Mouse (Mus musculus) G1E (cell line): ENCODE measurements around the gene Ctps2.

Experiments
- CTCF ChIP-seq: IDR thresholded peaks from 2 replicates; pipeline ENCODE4 v1.5.1; 2012; ENCODE audit warnings: low read depth, low read length, inconsistent platforms, mixed read lengths
- GATA1 ChIP-seq: IDR thresholded peaks from 2 replicates; pipeline ENCODE4 v1.6.1; 2012; ENCODE audit warnings: borderline replicate concordance, low read length, inconsistent platforms, mixed read lengths
- GATA2 ChIP-seq: IDR thresholded peaks from 2 replicates; pipeline ENCODE4 v1.6.1; 2012; ENCODE audit warnings: low read depth, low read length, inconsistent platforms, borderline replicate concordance
- POLR2AphosphoS5 ChIP-seq: IDR thresholded peaks from 2 replicates; pipeline ENCODE4 v1.6.1; 2012; ENCODE audit warnings: low read depth, low read length, inconsistent platforms; ENCODE audit not compliant: insufficient replicate concordance

GRCm38 (mm10) chrX:163042771-163043170, 141.7 kb downstream of the Ctps2 start:
- TF ChIP-seq CTCF, result no peak
- TF ChIP-seq GATA1, result no peak
- no peak for TF ChIP-seq POLR2AphosphoS5
- no peak for TF ChIP-seq GATA2
